Mouse (Mus musculus): ENCODE results near the gene Rbfox3.

- no peak for TF ChIP-seq CTCF (IDR thresholded peaks at IDR 0.05; ENCODE audit: extremely low read depth, insufficient read depth, low read length)
- TF ChIP-seq POLR2A (IDR thresholded peaks at IDR 0.05; ENCODE audit: extremely low read depth, insufficient read depth, low read length) = no peak
These were observed 327.4 kb downstream of the Rbfox3 start for GRCm38 (mm10) chr11:118583989-118584388.
